Mouse (Mus musculus): ENCODE results near the gene Narfl. TPM values are rescaled to one million over a fixed set of nuclear protein-coding genes. Genes with fewer than 3 reads are reported as not detected.

Gene Narfl
- polyA plus RNA-seq, 1 experiment = 18.6 TPM

DNA sequence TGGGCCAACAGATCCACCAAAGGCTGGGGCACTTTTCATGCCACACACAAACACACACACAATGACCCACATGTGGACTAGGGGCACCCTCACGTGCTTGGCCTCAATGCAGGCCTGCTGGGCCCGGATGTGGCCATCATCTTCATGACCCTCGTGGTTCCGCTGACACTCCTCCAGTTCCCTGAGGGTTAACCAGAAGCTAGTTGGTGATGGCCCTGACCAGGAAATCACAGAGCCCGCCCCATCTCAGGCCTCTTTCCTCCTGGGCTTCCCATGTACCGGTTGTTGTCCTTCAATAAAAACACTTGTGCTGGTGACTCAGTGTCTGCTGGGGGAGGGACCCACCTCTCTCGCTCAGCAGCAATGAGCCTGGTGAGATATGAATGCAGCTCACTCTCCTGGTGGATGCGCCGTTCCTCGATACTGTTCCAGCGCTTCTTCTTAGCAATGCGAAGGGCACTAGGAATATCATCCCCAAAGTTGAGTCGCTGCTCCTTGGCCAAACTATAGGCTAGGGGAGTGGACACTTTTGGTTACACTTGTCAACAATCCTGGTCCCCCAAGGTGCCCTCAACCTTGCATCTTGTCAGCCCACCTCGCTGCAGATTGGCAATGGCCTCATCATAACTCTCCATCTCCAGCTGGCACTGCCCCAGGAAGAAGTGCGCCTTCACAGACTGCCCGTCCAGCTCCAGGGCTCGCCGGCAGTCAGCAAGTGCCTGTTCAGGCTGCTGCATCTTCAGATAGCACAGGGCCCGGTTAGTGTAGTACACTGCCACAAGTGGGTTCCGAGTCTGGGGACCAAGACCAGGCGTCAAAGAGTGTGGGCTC, 58.1 kb downstream of the Narfl start:
- peak overlapping the region; percentile 80; the same call in 1 of the 2 replicates for H3K27ac ChIP-seq (ENCODE audit: insufficient read depth, low read length)
- 54% methylated on average over 21 of the region's 21 CpGs for WGBS
- H3K27me3 ChIP-seq (ENCODE audit: control insufficient read depth, insufficient read depth, low read length) = no peaks in the 10 kb centered on the region
- H3K36me3 ChIP-seq (ENCODE audit: control insufficient read depth, insufficient read depth, low read length) = peaks cover 12% of the 10 kb centered on the region
- TF ChIP-seq CTCF (IDR thresholded peaks at IDR 0.05; ENCODE audit: extremely low read depth, insufficient read depth, insufficient read length, insufficient replicate concordance) (no peak), POLR2A (IDR thresholded peaks at IDR 0.05; ENCODE audit: low read depth, low read length) (no peak)
- H3K4me1 ChIP-seq (ENCODE audit: control insufficient read depth, insufficient read depth, insufficient read length) = peaks cover 25% of the 10 kb centered on the region; the same call in 1 of the 2 replicates
- peak overlapping the region; percentile 89 for H3K4me3 ChIP-seq (ENCODE audit: extremely low read depth, insufficient read depth, insufficient read length)
- DNase-seq (ENCODE audit: low read depth in 1 of 2, low spot score in 2 of 2) = no peak

DNA sequence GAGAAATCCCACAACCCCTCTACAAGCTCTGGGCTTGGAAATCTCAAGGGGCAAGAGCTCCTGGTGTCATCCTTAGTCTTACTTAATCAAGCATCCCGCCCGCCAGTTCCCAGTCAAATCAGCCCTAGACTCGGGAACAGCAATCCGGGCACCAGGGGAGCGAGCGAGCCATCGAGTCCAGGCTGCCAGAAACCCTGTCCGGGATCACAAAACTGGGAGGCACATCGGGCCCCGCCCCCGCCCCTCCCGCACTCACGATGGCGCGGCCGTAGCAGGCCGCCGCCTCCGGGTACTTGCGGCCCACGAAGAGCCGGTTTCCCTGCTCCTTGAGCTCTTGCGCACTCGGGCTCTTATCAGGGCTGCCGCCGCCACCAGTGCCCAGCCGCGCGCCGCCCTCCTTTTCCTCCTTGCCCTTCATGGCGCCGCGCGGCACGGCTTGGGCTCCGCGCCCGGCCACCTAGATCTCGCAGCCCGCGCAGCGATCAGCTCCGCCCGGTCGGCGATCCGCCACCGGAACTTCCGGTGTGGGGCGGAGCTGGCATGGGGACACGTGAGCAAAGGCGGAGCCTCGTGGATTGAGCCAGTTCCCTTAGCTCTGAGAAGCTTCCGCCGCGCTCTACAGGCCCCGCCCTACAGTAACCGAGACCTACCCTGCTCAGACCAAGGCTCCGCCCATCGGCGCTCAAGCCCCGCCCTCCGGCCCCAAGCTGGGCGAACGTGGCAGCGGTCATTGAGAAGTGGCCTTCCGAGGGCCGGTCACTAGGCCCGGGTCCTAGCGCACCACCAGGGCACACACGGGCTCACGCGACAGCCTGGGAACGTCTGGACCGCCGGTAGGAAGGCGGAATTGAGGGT, 59.1 kb downstream of the Narfl start:
- peak; percentile 95 to 99 for DNase-seq (ENCODE audit: low read depth in 1 of 2, low spot score in 2 of 2)
- peak overlapping the region; percentile 86 for H3K27ac ChIP-seq (ENCODE audit: insufficient read depth, low read length)
- peaks cover 29% of the 10 kb centered on the region for H3K4me1 ChIP-seq (ENCODE audit: control insufficient read depth, insufficient read depth, insufficient read length)
- H3K36me3 ChIP-seq (ENCODE audit: control insufficient read depth, insufficient read depth, low read length) = peaks cover 12% of the 10 kb centered on the region
- TF ChIP-seq CTCF (IDR thresholded peaks at IDR 0.05; ENCODE audit: extremely low read depth, insufficient read depth, insufficient read length, insufficient replicate concordance) (no peak), POLR2A (IDR thresholded peaks at IDR 0.05; ENCODE audit: low read depth, low read length) (peak; percentile 63)
- WGBS = under 1% methylated on average over 77 of the region's 77 CpGs
- H3K27me3 ChIP-seq (ENCODE audit: control insufficient read depth, insufficient read depth, low read length) = no peaks in the 10 kb centered on the region
- peak overlapping the region; percentile 90 for H3K4me3 ChIP-seq (ENCODE audit: extremely low read depth, insufficient read depth, insufficient read length)

Other genes with a start within 250 kb of the Narfl start
- gene Sox8, start 203.1 kb upstream of the Narfl start, polyA plus RNA-seq (2012; rRNA removed) = 0.65 and 0.83 TPM in 2 replicates
- gene Lmf1, start 194.7 kb upstream of the Narfl start, polyA plus RNA-seq (2012; rRNA removed) = 13.1 and 15.6 TPM in 2 replicates
- 0.16 TPM in 1 of 2 replicates, not detected in the other for gene Gng13, start 56.6 kb upstream of the Narfl start, polyA plus RNA-seq (2012; rRNA removed)
- gene Chtf18, start 46.4 kb upstream of the Narfl start, polyA plus RNA-seq (2012; rRNA removed) = 10.6 and 13.0 TPM in 2 replicates
- gene Rpusd1, start 46.1 kb upstream of the Narfl start, polyA plus RNA-seq (2012; rRNA removed) = 25.9 and 37.9 TPM in 2 replicates
- 0.09 and 0.13 TPM in 2 replicates for gene Mslnl, start 37.7 kb upstream of the Narfl start, polyA plus RNA-seq (2012; rRNA removed)
- 3.1 and 6.8 TPM in 2 replicates for gene Msln, start 19.4 kb upstream of the Narfl start, polyA plus RNA-seq (2012; rRNA removed)
- 37.9 and 49.4 TPM in 2 replicates for gene Haghl, start 11.9 kb downstream of the Narfl start, polyA plus RNA-seq (2012; rRNA removed)
- gene Ccdc78, start 12.8 kb downstream of the Narfl start, polyA plus RNA-seq (2012; rRNA removed) = 0.08 TPM in 1 of 2 replicates, not detected in the other
- 96.7 and 113 TPM in 2 replicates for gene Fam173a, start 19.1 kb downstream of the Narfl start, polyA plus RNA-seq (2012; rRNA removed)
- gene AC134908.4, start 21.9 kb downstream of the Narfl start, polyA plus RNA-seq (2012; rRNA removed) = 1.1 TPM in 1 of 2 replicates, not detected in the other
- gene Metrn, start 23.4 kb downstream of the Narfl start, polyA plus RNA-seq (2012; rRNA removed) = 37.6 and 61.5 TPM in 2 replicates
- gene Fbxl16, start 35.3 kb downstream of the Narfl start, polyA plus RNA-seq (2012; rRNA removed) = 1.2 and 1.4 TPM in 2 replicates
- gene Wdr24, start 49.9 kb downstream of the Narfl start, polyA plus RNA-seq (2012; rRNA removed) = 33.6 and 38.6 TPM in 2 replicates
- gene Jmjd8, start 55.1 kb downstream of the Narfl start, polyA plus RNA-seq (2012; rRNA removed) = 30.9 and 31.3 TPM in 2 replicates
- 85.4 and 104 TPM in 2 replicates for gene Stub1, start 59.6 kb downstream of the Narfl start, polyA plus RNA-seq (2012; rRNA removed)
- 5.5 and 7.3 TPM in 2 replicates for gene Rhbdl1, start 63.5 kb downstream of the Narfl start, polyA plus RNA-seq (2012; rRNA removed)
- 29.5 and 34.1 TPM in 2 replicates for gene Gm20683, start 68.0 kb downstream of the Narfl start, polyA plus RNA-seq (2012; rRNA removed)
- gene Rhot2, start 71.1 kb downstream of the Narfl start, polyA plus RNA-seq (2012; rRNA removed) = 62.1 and 77.0 TPM in 2 replicates
- gene Wdr90, start 87.7 kb downstream of the Narfl start, polyA plus RNA-seq (2012; rRNA removed) = 34.5 and 45.0 TPM in 2 replicates
- gene Mcrip2, start 95.0 kb downstream of the Narfl start, polyA plus RNA-seq (2012; rRNA removed) = 17.3 and 21.7 TPM in 2 replicates
- gene Mettl26, start 101.3 kb downstream of the Narfl start, polyA plus RNA-seq (2012; rRNA removed) = 53.6 and 81.2 TPM in 2 replicates
- 0.74 and 0.99 TPM in 2 replicates for gene Wfikkn1, start 107.1 kb downstream of the Narfl start, polyA plus RNA-seq (2012; rRNA removed)
- gene Rab40c, start 146.0 kb downstream of the Narfl start, polyA plus RNA-seq (2012; rRNA removed) = 26.8 and 31.6 TPM in 2 replicates
- 203 and 239 TPM in 2 replicates for gene Pigq, start 171.2 kb downstream of the Narfl start, polyA plus RNA-seq (2012; rRNA removed)
- gene Nhlrc4, start 171.2 kb downstream of the Narfl start, polyA plus RNA-seq (2012; rRNA removed) = 4.3 and 4.7 TPM in 2 replicates
- not detected in 2 replicates for gene A930017K11Rik, start 178.8 kb downstream of the Narfl start, polyA plus RNA-seq (2012; rRNA removed)
- gene Capn15, start 212.0 kb downstream of the Narfl start, polyA plus RNA-seq (2012; rRNA removed) = 35.0 and 45.9 TPM in 2 replicates